Mouse (Mus musculus) embryo, embryonic 11 days (tissue): ENCODE measurements around the gene Ext2.

Experiments
- DNase-seq: peaks from one replicate; pipeline ENCODE4 v3.0.0-alpha.2; 2015

Gene Ext2

GRCm38 (mm10) chr2:93822045-93822749 is at the start of gene Ext2:
Ext2 (minus strand) TSS chr2:93822568.
- DNase-seq: peak; percentile 93

- no peak for DNase-seq
Observed at GRCm38 (mm10) chr2:93871411-93871925, 49.1 kb upstream of the Ext2 start.

DNA sequence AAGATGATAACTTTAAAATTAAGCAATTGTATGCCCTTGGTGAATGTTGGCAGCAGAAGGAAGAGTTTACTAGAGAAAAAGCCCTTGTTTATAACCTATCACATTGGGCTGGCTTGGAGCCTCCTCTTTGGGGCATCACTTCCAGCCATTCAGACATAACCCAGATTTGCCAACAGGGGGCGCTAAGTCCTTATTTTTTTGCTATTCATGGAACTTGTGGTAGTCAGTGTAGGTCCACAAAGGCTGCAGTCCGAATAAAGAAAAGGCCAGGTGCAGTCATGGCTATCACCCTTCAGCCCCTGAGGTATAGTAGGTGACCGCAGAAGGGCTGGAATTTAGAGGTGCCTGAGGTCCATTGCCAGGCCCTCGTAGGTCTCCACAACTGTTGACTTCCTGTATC is 48.5 kb upstream of the Ext2 start:
- peak; percentile 73 for DNase-seq

DNA sequence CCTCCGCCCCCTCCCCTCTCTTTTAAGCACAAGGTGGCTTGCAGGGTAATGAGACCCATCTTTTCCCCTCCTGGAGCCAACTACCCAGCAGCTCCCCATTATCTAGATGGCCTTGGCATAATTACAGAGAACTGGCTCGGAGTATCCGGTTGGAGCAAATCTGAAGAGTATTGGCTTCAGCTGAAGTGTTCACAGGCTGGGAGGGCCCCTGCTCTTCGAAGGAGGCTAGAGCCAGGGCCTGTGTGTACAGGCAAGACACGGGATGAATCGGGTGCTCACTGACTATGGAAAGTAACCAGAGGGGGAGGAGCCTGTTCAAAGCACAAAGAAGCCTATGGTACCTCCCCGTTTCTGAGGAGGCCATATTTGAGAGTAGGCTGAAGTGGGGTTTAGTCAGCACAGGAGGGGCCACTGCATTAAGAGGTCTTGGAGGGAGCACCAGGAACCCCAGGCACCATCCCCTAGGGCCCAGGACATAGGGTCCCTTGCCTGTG is 46.8 kb upstream of the Ext2 start, which contains the start of gene Accsl:
Accsl (minus strand) TSS at position 51 of the 494 bp plus-strand sequence.
- DNase-seq: no peak

DNA sequence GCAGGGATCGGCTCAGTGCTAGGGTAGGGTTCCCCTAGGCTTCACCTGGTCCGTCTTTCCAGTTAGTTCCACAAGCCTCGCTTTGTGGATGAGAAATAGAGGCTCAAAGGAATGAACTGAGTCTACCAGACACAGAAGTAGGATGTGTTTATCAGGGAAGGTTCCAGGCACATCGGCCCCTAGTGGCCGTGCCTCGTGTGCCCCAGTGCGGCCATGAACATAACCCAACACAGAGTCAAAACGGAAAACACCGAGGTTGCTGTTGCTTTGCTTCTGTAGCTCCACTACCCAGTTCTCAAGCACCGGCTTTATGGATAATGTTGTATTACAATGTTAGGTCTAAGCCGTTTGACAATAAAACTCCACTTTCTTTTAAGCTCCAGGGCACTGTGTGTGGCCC is 46.2 kb upstream of the Ext2 start:
- no peak for DNase-seq

GRCm38 (mm10) chr2:93863229-93863628 is 40.9 kb upstream of the Ext2 start:
- DNase-seq: no peak

DNA sequence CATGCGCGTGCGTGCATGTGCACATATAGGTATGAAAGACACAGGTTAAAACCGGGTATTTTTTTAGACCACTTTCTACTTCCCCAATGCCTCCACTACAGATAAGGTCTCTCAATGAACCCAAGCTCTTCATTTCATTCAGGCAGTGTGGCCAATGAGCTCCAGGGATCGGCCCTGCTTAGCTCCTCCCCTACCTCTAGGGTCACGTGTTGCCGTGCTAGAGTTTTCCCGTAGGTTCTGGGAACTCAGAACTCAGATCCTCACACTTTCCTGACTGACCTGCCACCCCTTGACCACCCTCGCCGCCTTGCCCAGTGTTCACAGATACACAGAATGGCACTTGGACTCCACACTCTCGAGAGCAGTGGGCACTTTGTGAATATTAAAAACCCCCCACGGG is 36.5 kb upstream of the Ext2 start:
- no peak for DNase-seq

GRCm38 (mm10) chr2:93851303-93851702 is 28.9 kb upstream of the Ext2 start:
- DNase-seq: peak; percentile 34

- DNase-seq: no peak
Observed at GRCm38 (mm10) chr2:93850317-93850944, 28.1 kb upstream of the Ext2 start.

- peak; percentile 93 for DNase-seq
Observed at GRCm38 (mm10) chr2:93849505-93850089, 27.2 kb upstream of the Ext2 start, which contains the start of gene Accs. Accs (minus strand) TSS chr2:93849943.

- DNase-seq: no peak
Observed at GRCm38 (mm10) chr2:93841349-93841748, 19.0 kb upstream of the Ext2 start.

DNA sequence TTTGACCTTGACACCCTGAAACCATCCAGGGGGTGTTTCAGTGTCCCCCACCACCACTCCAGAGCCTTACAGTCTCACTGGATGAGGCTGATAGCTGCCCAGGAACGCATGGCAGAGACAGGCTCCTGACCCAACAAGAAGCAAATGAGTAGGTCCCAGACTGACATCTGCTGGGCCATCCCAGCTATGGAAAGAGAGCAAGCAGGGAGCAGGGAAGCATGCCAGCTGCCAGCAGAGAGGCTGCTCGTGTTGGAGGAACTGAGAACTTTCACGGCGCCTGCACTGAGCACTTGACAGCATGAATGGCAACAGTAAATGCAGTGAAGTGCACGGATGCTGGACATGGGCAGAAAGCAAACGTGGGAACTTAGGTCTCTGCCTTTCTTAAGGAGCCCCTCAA is 17.7 kb upstream of the Ext2 start:
- no peak for DNase-seq

GRCm38 (mm10) chr2:93838931-93839330 is 16.6 kb upstream of the Ext2 start:
- DNase-seq: no peak

DNA sequence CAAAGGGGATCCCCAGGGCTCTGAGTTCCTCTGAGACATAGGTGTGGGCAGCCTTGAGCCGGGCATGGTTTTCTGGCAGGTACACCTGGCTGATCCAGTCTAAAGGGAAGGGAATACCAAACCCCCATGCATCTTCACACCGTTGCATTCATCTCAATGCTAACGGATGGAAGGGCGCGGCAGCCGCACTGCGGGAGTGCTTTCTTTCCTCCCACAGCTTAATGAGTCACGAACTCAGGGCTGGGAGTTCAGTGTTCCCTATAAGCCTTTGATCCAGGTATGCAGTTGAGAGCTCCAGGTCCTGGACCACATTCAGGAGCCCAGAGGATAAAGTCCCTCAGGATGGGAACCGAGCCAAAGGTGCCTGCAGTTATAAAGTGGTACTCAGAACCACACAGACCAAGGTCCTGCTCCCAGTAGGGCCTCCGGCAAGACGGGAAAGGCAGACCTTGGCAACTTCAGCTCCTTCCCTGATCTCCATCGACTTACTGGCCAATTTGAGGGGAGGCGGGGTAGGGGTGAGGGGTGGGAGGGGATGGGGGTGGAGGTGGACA is 13.9 kb upstream of the Ext2 start:
- no peak for DNase-seq

DNA sequence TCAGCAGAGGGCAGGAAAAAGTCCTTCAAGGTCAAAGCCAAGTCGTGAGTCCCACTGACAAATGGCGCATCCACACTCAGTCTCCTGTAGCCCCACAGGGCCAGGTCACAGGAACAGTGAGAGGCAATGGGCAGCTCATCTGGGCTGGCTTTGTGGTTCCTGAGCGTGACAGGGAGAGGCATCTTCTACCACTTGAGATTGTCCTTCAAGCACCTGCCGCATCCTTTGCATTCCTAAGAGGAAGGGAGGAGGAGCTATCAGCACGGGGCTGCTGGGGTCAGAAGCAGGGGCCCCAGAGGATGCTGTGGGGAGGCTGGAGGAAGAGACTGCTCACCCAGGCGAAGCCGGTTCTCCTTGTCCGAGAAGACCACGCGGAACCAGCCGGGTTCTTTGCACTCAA is 13.2 kb upstream of the Ext2 start:
- no peak for DNase-seq

DNA sequence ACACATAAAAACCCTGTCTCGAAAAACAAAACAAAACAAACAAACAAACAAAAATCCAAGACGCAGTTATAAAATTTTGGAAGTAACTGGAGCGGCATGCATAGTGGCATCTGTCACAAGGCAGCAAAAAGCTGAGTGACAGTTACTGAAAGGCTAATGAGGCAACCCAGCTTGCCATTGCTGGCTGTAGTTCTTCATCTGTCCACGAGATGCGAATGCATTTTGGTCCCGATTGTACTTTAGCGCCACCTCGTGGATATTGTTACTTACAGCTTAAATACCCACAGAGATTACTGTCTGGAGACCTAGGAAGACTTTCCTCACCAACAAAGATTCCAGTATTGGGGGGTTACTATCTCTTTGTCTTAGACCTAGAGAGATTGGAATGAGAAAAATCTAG is 1.2 kb upstream of the Ext2 start:
- peak; percentile 97 for DNase-seq

GRCm38 (mm10) chr2:93817791-93818190 is 4.6 kb downstream of the Ext2 start:
- no peak for DNase-seq

GRCm38 (mm10) chr2:93813343-93813742 is 9.0 kb downstream of the Ext2 start:
- DNase-seq: no peak

GRCm38 (mm10) chr2:93811812-93812211 is 10.6 kb downstream of the Ext2 start:
- peak; percentile 79 for DNase-seq

GRCm38 (mm10) chr2:93809931-93810330 is 12.4 kb downstream of the Ext2 start:
- peak; percentile 73 for DNase-seq

GRCm38 (mm10) chr2:93808071-93808470 is 14.3 kb downstream of the Ext2 start:
- no peak for DNase-seq

- DNase-seq: no peak
Observed at GRCm38 (mm10) chr2:93807440-93807839, 14.9 kb downstream of the Ext2 start.

GRCm38 (mm10) chr2:93806487-93807201 is 15.7 kb downstream of the Ext2 start:
- DNase-seq: no peak
